In the genomic region with DNA sequence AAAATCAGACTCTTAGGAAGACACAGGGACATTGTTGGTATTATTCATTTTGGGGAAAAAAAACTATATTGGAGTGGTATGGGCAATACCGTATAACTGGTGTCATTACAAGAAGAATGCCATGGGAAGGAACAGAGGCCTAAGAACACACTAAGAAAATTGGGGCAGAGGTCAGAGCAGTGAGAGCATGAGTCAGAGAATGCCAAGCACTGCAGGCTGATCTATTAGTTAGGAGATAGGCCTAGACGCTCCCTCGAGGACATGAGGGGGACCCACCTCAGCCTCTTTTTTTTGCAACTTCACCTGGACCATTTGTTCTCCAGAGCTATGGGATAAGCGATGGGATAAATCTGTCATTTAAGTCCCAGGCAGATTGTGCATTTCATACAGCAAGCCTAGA, we compare ENCODE assay signal across 27 mouse cellular contexts. TPM values are rescaled to one million over a fixed set of nuclear protein-coding genes. Genes with fewer than 3 reads are reported as not detected.
"Had no signal": no experiment of that assay in that cellular context is flagged by ENCODE, and none has a peak within 500 bp of the region (broad histone marks: within the 10 kb centered on the region; RNA-seq: fewer than 3 reads in every experiment).

No protein-coding gene starts in this region.

- DNase-seq: gastrocnemius, postnatal 14 days; gastrocnemius, postnatal 36 days; heart, adult 2 months; heart, postnatal 14 days; heart, postnatal 36 days; kidney, adult 11 months; kidney, adult 2 months; kidney, adult 9 months; kidney, postnatal 14 days; kidney, postnatal 36 days; layer of hippocampus, adult 9-11 months; layer of hippocampus, postnatal 36 days; left cerebral cortex, postnatal 4 days; lung, adult 18-20 months had no signal

- ATAC-seq: hindbrain, postnatal 0 days; intestine, embryonic 16.5 days; liver, embryonic 12.5 days had no signal

RNA-seq across cellular contexts. Expression of a gene that starts 36.9 kb away (rescaled TPM):
- total RNA-seq: gastrocnemius, postnatal 14 days; gastrocnemius, postnatal 36 days; heart, adult 2 months; heart, postnatal 36 days; hematopoietic stem cell, adult 5-6 weeks; liver, adult 2 months had no signal
- polyA plus RNA-seq: heart, embryonic 11.5 days; intestine, embryonic 14.5 days; intestine, embryonic 16.5 days; kidney, adult 2 months; large intestine, adult 2 months; limb, embryonic 11.5 days; limb, embryonic 13.5 days; limb, embryonic 15.5 days; liver, adult 2 months; liver, embryonic 12.5 days; liver, embryonic 14.5 days; liver, embryonic 16.5 days had no signal
